Mouse (Mus musculus) megakaryocyte, embryonic 14.5 days (primary cell): Measurements from ENCODE around the gene Madd.

ENCODE experiments used
- FLI1 ChIP-seq: IDR thresholded peaks from 2 replicates; pipeline ENCODE4 v1.6.1; 2012; ENCODE audit warnings: low read length, inconsistent platforms, mixed read lengths
- GATA1 ChIP-seq: IDR thresholded peaks from 3 replicates; pipeline ENCODE4 v1.6.1; 2012; ENCODE audit warnings: mixed read lengths, low read length, inconsistent platforms, borderline replicate concordance

GRCm38 (mm10) chr2:91128761-91129160, 54.9 kb downstream of the Madd start:
- TF ChIP-seq GATA1 = no peak
- no peak for TF ChIP-seq FLI1
